Mouse (Mus musculus): Measurements from ENCODE around the gene Olfml3. TPM values are rescaled to one million over a fixed set of nuclear protein-coding genes. Genes with fewer than 3 reads are reported as not detected.

Gene Olfml3
- polyA plus RNA-seq, 1 experiment from 2014 or later, result 36.9 TPM

- Histone ChIP-seq H3K4me3 (peak overlapping the region; percentile 36), H3K9me3 (no peaks in the 10 kb centered on the region), H3K27me3 (no peaks in the 10 kb centered on the region), H3K4me2 (replicated peaks) (peak overlapping the region; percentile 57), H3K27ac (peak overlapping the region; percentile 95), H3K4me1 (peaks cover 55% of the 10 kb centered on the region), H3K36me3 (peaks cover 3% of the 10 kb centered on the region; the same call in 1 of the 2 replicates), H3K9ac (peak overlapping the region; percentile 52)
- ATAC-seq (ENCODE audit: insufficient number of reproducible peaks, insufficient read depth, low FRiP score, low TSS enrichment), result no peak
- WGBS, result 30% methylated on average over 16 of the region's 16 CpGs
These were observed 593 bp downstream of the Olfml3 start for GRCm38 (mm10) chr3:103737061-103737754.

- ATAC-seq (ENCODE audit: insufficient number of reproducible peaks, insufficient read depth, low FRiP score, low TSS enrichment), result no peak
- Histone ChIP-seq H3K4me2 (replicated peaks) (peak overlapping the region; percentile 57), H3K27me3 (no peaks in the 10 kb centered on the region), H3K4me1 (peaks cover 55% of the 10 kb centered on the region), H3K27ac (peak overlapping the region; percentile 95), H3K36me3 (peaks cover 3% of the 10 kb centered on the region; the same call in 1 of the 2 replicates), H3K9ac (peak overlapping the region; percentile 52; the same call in 1 of the 2 replicates), H3K4me3 (peak overlapping the region; percentile 36), H3K9me3 (no peaks in the 10 kb centered on the region)
- WGBS, result 57% methylated on average over 28 of the region's 28 CpGs
These were observed 1.8 kb downstream of the Olfml3 start for GRCm38 (mm10) chr3:103735776-103736600.

- H3K9ac ChIP-seq, result peak overlapping the region; percentile 20
- peak overlapping the region; percentile 57 for H3K4me2 ChIP-seq (replicated peaks)
- H3K4me1 ChIP-seq, result peaks cover 55% of the 10 kb centered on the region
- 6% methylated on average over 11 of the region's 11 CpGs for WGBS
- peaks cover 3% of the 10 kb centered on the region; the same call in 1 of the 2 replicates for H3K36me3 ChIP-seq
- no peaks in the 10 kb centered on the region for H3K27me3 ChIP-seq
- H3K27ac ChIP-seq, result peak overlapping the region; percentile 95
- peak; percentile 43; the same call in 1 of the 2 replicates for ATAC-seq (ENCODE audit: insufficient number of reproducible peaks, insufficient read depth, low FRiP score, low TSS enrichment)
- H3K9me3 ChIP-seq, result no peaks in the 10 kb centered on the region
- peak overlapping the region; percentile 15 for H3K4me3 ChIP-seq
These were observed 2.9 kb downstream of the Olfml3 start for GRCm38 (mm10) chr3:103734696-103735519.

- Histone ChIP-seq H3K4me3 (0 out of 2 replicates have a peak overlapping the region, but pooled peaks have one; percentile 13), H3K4me2 (replicated peaks) (peak overlapping the region; percentile 57), H3K9ac (peak overlapping the region; percentile 33; the same call in 1 of the 2 replicates), H3K27me3 (no peaks in the 10 kb centered on the region), H3K27ac (peak overlapping the region; percentile 95), H3K36me3 (peaks cover 3% of the 10 kb centered on the region; the same call in 1 of the 2 replicates), H3K4me1 (peaks cover 53% of the 10 kb centered on the region), H3K9me3 (no peaks in the 10 kb centered on the region)
- 14% methylated on average over 19 of the region's 19 CpGs for WGBS
- peak; percentile 30 for ATAC-seq (ENCODE audit: insufficient number of reproducible peaks, insufficient read depth, low FRiP score, low TSS enrichment)
These were observed 3.8 kb downstream of the Olfml3 start for GRCm38 (mm10) chr3:103733799-103734695.

- H3K4me3 ChIP-seq, result no peak overlapping the region
- no peak for ATAC-seq (ENCODE audit: insufficient number of reproducible peaks, insufficient read depth, low FRiP score, low TSS enrichment)
- H3K27ac ChIP-seq, result peak overlapping the region; percentile 95
- no peaks in the 10 kb centered on the region for H3K9me3 ChIP-seq
- H3K4me1 ChIP-seq, result peaks cover 50% of the 10 kb centered on the region
- H3K27me3 ChIP-seq, result no peaks in the 10 kb centered on the region
- 0 out of 2 replicates have a peak overlapping the region, but pooled peaks have one; percentile 57 for H3K4me2 ChIP-seq (replicated peaks)
- 18% methylated on average over 2 of the region's 2 CpGs for WGBS
- H3K36me3 ChIP-seq, result peaks cover 3% of the 10 kb centered on the region; the same call in 1 of the 2 replicates
- H3K9ac ChIP-seq, result no peak overlapping the region
These were observed 4.6 kb downstream of the Olfml3 start for GRCm38 (mm10) chr3:103733176-103733575.

GRCm38 (mm10) chr3:103732116-103732515, 5.7 kb downstream of the Olfml3 start:
- peaks cover 48% of the 10 kb centered on the region for H3K4me1 ChIP-seq
- H3K4me2 ChIP-seq (replicated peaks), result no peak overlapping the region
- ATAC-seq (ENCODE audit: insufficient number of reproducible peaks, insufficient read depth, low FRiP score, low TSS enrichment), result no peak
- H3K36me3 ChIP-seq, result peaks cover 3% of the 10 kb centered on the region; the same call in 1 of the 2 replicates
- H3K9me3 ChIP-seq, result no peaks in the 10 kb centered on the region
- H3K4me3 ChIP-seq, result no peak overlapping the region
- WGBS, result 86% methylated on average over 3 of the region's 3 CpGs
- no peak overlapping the region for H3K27ac ChIP-seq
- no peaks in the 10 kb centered on the region for H3K27me3 ChIP-seq
- no peak overlapping the region for H3K9ac ChIP-seq

GRCm38 (mm10) chr3:103729850-103730249, 8.0 kb downstream of the Olfml3 start:
- no peak for ATAC-seq (ENCODE audit: insufficient number of reproducible peaks, insufficient read depth, low FRiP score, low TSS enrichment)
- WGBS, result 83% methylated on average over 9 of the region's 9 CpGs
- no peak overlapping the region for H3K9ac ChIP-seq
- no peak overlapping the region for H3K27ac ChIP-seq
- no peak overlapping the region for H3K4me3 ChIP-seq
- peaks cover 26% of the 10 kb centered on the region for H3K4me1 ChIP-seq
- H3K27me3 ChIP-seq, result no peaks in the 10 kb centered on the region
- H3K9me3 ChIP-seq, result no peaks in the 10 kb centered on the region
- no peaks in the 10 kb centered on the region for H3K36me3 ChIP-seq
- H3K4me2 ChIP-seq (replicated peaks), result no peak overlapping the region

- no peak overlapping the region for H3K27ac ChIP-seq
- 61% methylated on average over 2 of the region's 2 CpGs for WGBS
- no peak overlapping the region for H3K4me2 ChIP-seq (replicated peaks)
- H3K36me3 ChIP-seq, result no peaks in the 10 kb centered on the region
- H3K9me3 ChIP-seq, result no peaks in the 10 kb centered on the region
- no peak overlapping the region for H3K9ac ChIP-seq
- no peaks in the 10 kb centered on the region for H3K27me3 ChIP-seq
- H3K4me3 ChIP-seq, result no peak overlapping the region
- peaks cover 6% of the 10 kb centered on the region for H3K4me1 ChIP-seq
- no peak for ATAC-seq (ENCODE audit: insufficient number of reproducible peaks, insufficient read depth, low FRiP score, low TSS enrichment)
These were observed 9.9 kb downstream of the Olfml3 start for GRCm38 (mm10) chr3:103727813-103728326.

- Histone ChIP-seq H3K36me3 (no peaks in the 10 kb centered on the region), H3K4me2 (replicated peaks) (no peak overlapping the region), H3K27ac (no peak overlapping the region), H3K9ac (no peak overlapping the region), H3K4me1 (0 out of 2 replicates have a peak, but pooled peaks cover 4% of the 10 kb centered on the region), H3K4me3 (no peak overlapping the region), H3K27me3 (no peaks in the 10 kb centered on the region), H3K9me3 (no peaks in the 10 kb centered on the region)
- no peak for ATAC-seq (ENCODE audit: insufficient number of reproducible peaks, insufficient read depth, low FRiP score, low TSS enrichment)
- 37% methylated on average over 3 of the region's 3 CpGs for WGBS
These were observed 11.2 kb downstream of the Olfml3 start for GRCm38 (mm10) chr3:103726642-103727041.

GRCm38 (mm10) chr3:103724137-103724536, 13.7 kb downstream of the Olfml3 start:
- no peak for ATAC-seq (ENCODE audit: insufficient number of reproducible peaks, insufficient read depth, low FRiP score, low TSS enrichment)
- no peaks in the 10 kb centered on the region for H3K4me1 ChIP-seq

More at GRCm38 (mm10) chr3:103724137-103724536, 13.7 kb downstream of the Olfml3 start:
- Histone ChIP-seq H3K36me3 (no peaks in the 10 kb centered on the region), H3K27ac (no peak overlapping the region), H3K4me2 (replicated peaks) (no peak overlapping the region), H3K27me3 (no peaks in the 10 kb centered on the region), H3K4me3 (no peak overlapping the region), H3K9me3 (no peaks in the 10 kb centered on the region), H3K9ac (no peak overlapping the region)
- 53% methylated on average over 3 of the region's 3 CpGs for WGBS
